Mouse (Mus musculus): ENCODE measurements around the gene Fstl4.

Gene Fstl4

DNA sequence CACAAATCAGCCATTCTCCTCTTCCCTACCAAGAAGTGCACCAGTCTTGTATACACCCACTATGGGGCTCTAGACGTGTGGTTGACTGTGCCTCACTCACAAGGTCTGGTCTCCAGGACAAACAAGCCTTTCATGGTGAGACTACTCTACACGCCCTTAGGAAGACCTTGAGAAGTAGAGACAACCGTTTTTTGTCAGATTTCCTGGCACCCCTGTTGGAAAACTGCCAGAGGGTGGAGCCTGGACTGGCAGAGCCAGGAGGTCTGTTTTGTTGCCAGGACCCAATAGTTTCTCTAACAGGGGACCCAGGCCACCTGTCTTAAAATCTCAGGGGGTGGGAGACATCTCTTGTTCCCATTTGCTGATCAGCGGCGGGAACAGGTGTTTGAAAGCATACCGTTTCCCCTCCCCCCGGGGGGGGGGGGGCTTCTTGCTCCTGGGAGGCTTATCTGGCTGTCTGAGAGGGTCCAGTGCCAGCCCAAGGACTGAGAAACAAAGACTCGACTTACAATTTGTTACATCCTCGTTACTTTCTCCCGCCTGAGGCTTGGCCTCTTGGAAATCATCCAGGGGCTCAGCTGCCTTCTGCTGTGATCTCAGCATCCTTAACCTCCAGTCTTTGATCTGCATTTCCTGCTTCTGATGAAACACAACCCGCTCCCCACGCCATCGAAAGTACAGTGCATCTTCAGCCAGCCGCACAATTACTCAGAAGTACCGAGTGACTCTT lies 155.0 kb downstream of the Fstl4 start:
- DNase-seq: peak; percentile 17

DNA sequence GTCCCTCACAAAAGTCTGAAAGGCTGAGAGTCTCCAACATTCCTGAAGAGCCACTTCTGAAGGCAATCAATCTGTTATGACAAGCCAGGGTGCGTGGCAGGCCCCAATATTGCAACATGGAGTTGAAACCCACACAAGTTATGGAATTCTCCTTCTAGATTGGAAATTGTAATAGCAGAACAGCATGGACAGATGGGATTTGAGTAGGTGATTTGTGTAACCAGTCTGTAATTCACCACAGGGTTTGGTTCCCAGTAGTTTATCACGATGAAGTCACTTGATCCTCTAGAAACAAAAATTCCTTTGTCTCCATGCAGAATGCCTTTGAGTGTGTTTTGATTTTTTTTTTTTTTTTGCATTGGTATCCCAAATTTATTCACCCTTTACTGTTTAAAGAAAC lies 159.8 kb downstream of the Fstl4 start:
- DNase-seq: no peak

DNA sequence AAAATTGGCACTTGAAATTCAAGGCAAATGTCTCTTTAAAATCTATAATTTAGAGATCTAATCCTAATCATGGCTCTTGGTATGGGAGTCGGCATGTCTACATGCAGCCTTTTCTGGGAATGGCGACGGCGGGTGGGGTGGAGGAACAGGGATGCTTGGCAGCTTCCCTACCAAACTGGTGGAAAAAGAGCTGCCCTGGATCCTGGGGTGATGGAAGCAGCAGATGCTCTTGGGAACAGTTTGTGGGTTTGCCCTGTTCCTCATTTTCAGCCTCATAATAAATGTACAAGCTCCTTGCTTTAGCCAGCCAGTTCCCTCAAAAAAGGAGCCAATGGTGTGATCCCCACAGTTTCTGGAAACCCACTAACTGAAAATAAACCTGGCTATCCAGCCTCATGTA lies 163.9 kb downstream of the Fstl4 start:
- DNase-seq: no peak

DNA sequence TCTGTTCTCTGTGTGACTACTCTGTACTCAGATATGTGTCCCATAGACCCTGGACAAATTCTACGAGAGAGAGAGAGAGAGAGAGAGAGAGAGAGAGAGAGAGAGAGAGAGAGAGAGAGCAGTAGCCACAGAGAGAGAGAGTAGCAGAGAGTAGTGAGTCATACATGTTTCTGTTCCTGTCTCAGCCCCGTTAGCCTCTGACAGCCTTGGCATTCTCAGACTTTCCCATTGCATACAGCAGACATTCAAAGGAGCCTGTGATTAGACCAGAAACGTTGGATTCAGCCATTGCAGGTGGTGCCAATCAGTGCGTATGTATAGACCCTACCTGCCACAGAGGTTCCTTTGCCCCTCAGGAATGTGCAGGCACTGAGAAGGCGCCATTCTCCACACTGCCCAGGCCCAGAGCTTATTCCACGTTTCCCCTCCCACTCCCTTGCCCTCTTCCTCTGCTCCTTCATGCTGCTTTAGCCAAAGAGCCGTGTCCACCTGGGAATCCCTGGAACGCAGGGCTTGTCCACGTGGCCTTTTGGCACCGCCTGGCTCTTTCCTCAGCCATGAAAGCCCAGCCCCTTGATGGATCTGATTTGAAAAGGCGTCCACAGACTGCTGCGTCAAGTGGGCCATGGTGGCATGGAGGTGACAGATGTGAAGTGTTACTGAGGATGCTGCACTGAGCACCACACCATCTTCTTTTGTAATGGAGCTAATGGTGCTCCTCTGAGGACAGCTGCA lies 175.1 kb downstream of the Fstl4 start:
- DNase-seq: no peak

- DNase-seq: no peak
Measured at GRCm38 (mm10) chr11:52942967-52943366, 178.5 kb downstream of the Fstl4 start.

GRCm38 (mm10) chr11:52954995-52955394 lies 190.6 kb downstream of the Fstl4 start:
- no peak for DNase-seq

DNA sequence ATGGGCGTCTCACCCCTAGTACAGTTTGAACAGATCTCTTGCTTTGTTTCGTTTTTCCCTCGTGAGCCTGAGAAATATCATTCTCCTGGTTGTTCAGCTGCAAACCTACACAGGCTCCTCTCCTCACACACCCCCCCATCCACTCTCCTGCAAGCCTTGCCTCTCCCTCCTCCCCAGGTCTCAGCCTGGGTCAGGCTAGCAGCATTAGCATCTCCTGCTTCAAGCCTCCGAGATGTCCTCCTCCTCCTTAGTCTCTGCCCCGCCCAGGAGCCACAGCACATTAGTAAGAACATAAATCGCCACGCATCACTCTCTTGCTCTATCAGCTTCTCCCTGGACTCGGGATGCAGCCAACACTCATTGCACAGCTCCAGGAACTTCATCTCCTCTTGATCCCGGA lies 204.4 kb downstream of the Fstl4 start:
- DNase-seq: no peak

GRCm38 (mm10) chr11:52970396-52970795 lies 206.0 kb downstream of the Fstl4 start:
- DNase-seq: no peak

DNA sequence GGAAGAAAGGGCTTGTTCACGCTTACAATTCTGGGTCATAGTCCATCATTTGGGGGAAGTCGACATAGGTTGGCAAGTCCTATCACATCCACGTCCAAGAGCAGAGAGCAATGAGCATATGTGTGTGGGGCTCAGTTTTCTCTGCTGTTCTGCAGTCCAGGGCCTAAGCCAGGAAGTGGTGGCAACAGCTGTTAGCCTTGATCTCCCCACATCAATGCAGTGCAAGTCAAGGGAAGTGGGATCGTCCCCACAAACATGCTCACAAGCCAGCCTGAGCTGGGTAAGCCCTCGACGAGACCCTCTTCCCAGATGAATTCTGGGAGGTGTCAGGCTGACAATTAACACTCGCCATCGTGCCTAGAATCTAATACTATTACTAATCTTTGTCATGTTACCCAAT lies 222.6 kb downstream of the Fstl4 start:
- no peak for DNase-seq

DNA sequence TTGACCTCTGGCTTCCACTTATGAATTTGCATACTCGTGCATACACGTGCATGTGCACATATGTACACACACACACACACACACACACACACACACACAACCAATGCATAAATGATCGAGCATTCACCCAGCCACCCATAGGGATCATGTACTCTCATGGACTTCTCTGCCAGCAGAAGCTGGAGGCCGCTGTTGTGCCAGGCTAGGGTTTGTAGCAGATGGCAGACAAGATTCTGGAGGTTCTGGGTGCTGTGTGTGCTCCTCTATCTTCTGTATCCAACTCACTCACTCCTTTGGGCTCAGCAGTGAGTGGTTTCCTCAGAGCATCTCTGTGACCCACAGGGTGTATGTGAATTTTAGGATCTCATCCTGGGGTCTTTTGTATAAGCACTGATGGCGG lies 230.3 kb downstream of the Fstl4 start:
- DNase-seq: no peak

- DNase-seq: no peak
Measured at GRCm38 (mm10) chr11:52996434-52997093, 232.1 kb downstream of the Fstl4 start.

DNA sequence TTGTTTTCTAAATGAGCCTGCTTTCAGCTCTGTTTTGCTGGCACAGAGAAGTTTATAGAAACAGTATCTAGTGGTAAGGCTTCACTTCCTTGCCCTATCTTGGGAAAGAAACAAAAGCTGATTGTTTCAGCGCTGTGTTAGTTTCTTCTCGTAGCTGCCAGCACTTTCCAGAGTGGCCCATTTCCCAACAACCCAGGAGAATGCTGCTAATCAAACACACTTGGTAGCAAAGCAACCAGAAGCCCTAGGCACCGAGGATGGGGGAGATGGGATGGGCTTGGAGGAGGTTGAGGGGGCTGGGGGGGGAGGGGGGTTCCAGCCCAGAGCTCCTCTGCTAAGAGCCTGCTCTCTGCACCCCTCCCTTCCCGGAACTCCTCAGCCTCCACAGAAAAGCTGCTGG lies 233.0 kb downstream of the Fstl4 start:
- no peak for DNase-seq

DNA sequence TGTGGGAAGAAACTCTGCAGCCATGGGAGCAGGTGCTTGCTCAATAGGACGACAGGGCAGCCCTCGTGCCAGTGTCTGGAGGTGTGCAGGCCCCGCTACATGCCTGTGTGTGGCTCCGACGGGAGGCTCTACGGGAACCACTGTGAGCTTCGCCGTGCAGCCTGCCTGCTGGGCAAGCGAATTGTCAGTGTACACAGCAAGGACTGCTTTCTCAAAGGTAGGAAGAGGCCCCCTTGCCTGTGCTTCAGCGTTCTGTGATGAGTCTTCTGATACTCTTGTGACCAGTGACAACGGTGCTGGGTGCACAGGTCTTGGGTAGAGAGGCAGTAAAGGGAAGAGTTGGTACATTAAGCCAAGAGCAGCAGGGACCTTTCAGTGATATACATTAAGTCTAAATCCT lies 235.8 kb downstream of the Fstl4 start:
- no peak for DNase-seq

GRCm38 (mm10) chr11:53003361-53003760 lies 238.9 kb downstream of the Fstl4 start:
- DNase-seq: no peak

DNA sequence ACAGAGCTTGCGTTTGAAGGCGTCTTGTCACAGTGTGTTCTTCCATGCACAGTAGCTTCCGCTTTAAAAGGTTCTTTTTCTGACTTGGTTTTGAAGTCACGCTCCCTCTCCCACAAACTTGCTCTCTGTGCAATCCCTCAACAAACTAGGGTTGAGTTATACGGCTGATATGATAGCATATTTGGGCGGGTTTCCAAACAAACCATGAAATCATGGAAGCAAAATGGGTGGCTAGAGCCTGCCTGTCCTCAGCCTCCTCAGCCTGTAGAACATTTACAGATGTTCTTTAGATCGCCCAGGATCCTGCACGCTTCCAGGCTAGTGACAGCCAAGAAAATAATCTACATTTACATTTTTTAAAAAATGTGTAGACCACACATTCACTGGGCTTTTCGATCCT lies 239.4 kb downstream of the Fstl4 start:
- DNase-seq: no peak

- no peak for DNase-seq
Measured at GRCm38 (mm10) chr11:53009597-53009996, 245.2 kb downstream of the Fstl4 start.

GRCm38 (mm10) chr11:53011996-53012505 lies 247.6 kb downstream of the Fstl4 start:
- DNase-seq: no peak

- DNase-seq: peak; percentile 54
Measured at GRCm38 (mm10) chr11:53013906-53014305, 249.5 kb downstream of the Fstl4 start.

- no peak for DNase-seq
Measured at GRCm38 (mm10) chr11:53016358-53017021, 252.1 kb downstream of the Fstl4 start.

GRCm38 (mm10) chr11:53019509-53019908 lies 255.1 kb downstream of the Fstl4 start:
- no peak for DNase-seq

- no peak for DNase-seq
Measured at GRCm38 (mm10) chr11:53024403-53024802, 260.0 kb downstream of the Fstl4 start.

GRCm38 (mm10) chr11:53025686-53026085 lies 261.3 kb downstream of the Fstl4 start:
- DNase-seq: peak; percentile 78
